Mouse (Mus musculus): ENCODE measurements around the gene Slco6d1. TPM values are rescaled to one million over a fixed set of nuclear protein-coding genes. Genes with fewer than 3 reads are reported as not detected.

Gene Slco6d1
- total and polyA plus RNA-seq, 3 experiments = not detected

DNA sequence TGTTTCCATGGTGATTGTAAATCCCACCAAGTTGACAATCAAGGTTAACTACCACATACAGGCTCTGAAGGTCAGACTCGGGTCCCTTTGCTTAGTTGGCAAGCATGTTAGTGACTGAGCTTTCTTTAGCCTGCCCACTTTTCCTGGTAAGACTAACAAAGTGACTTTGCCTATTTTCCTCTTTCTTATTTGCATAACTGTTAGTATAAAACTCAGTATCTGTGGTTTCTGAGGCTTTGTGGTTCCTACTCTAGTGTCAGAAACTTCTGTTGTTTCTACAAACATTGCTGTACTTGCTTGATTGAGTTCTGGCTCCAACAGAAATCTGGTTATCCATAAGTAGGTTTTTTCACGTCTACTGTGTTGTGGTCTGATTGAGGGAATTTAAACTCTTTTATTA lies 124.4 kb downstream of the Slco6d1 start:
- H3K4me2 ChIP-seq (ENCODE audit: insufficient read depth, low read depth, poor library complexity, severe bottlenecking) = no peak overlapping the region
- dilution Hi-C loops (cut with MboI; ENCODE audit: extremely low pct_ligation_motif_present, extremely low pct_unique_long_range_greater_than_20kb, low sequenced_read_pairs) = no loop called here
- no peak overlapping the region for H3K9ac ChIP-seq (ENCODE audit: insufficient read depth, low read depth)
- no peaks in the 10 kb centered on the region for H3K36me3 ChIP-seq (replicated peaks in 1 of 2; ENCODE audit: control insufficient read depth in 1 of 2, insufficient read depth in 1 of 2, low read length in 1 of 2)
- no peaks in the 10 kb centered on the region for H3K27me3 ChIP-seq (replicated peaks)
- no peaks in the 10 kb centered on the region for H3K79me2 ChIP-seq (replicated peaks; ENCODE audit: control insufficient read depth, extremely low read depth, insufficient read depth, poor library complexity, severe bottlenecking)
- H3K4me3 ChIP-seq (replicated peaks in 1 of 3; ENCODE audit: low read depth in 2 of 3, low read length in 2 of 3, poor library complexity in 1 of 3) = no peak overlapping the region
- H3K9me3 ChIP-seq (replicated peaks; ENCODE audit: low read length) = peaks cover 11% of the 10 kb centered on the region
- in situ Hi-C loops (cut with MboI; ENCODE audit: low pct_ligation_motif_present, low pct_unique_long_range_greater_than_20kb, low sequenced_read_pairs) = no loop called here
- H3K4me1 ChIP-seq (ENCODE audit: control insufficient read depth in 1 of 2, insufficient read depth in 2 of 2) = no peaks in the 10 kb centered on the region
- TF ChIP-seq MXI1 (IDR thresholded peaks at IDR 0.05; ENCODE audit: low read depth, low read length) (no peak), USF2 (conservative IDR thresholded peaks at IDR 0.05; ENCODE audit: low read depth, low read length) (no peak), EP300 (IDR thresholded peaks at IDR 0.05; ENCODE audit: low read length) (no peak), TBP (conservative IDR thresholded peaks at IDR 0.05; ENCODE audit: low read depth, low read length) (no peak), E2F4 (IDR thresholded peaks at IDR 0.05; ENCODE audit: insufficient replicate concordance, low read depth, low read length) (no peak), POLR2A (IDR thresholded peaks at IDR 0.05; ENCODE audit: low read depth, low read length) (no peak), JUND (conservative IDR thresholded peaks at IDR 0.05; ENCODE audit: low read depth, low read length) (no peak), UBTF (IDR thresholded peaks at IDR 0.05; ENCODE audit: low read depth, low read length) (no peak), RCOR1 (conservative IDR thresholded peaks at IDR 0.05; ENCODE audit: low read depth, low read length) (no peak), ZMIZ1 (IDR thresholded peaks at IDR 0.05; ENCODE audit: low read depth, low read length) (no peak), TCF12 (IDR thresholded peaks at IDR 0.05; ENCODE audit: low read depth, low read length) (no peak), MAZ (IDR thresholded peaks at IDR 0.05; ENCODE audit: low read depth, low read length) (no peak), MAFK (IDR thresholded peaks at IDR 0.05; ENCODE audit: insufficient replicate concordance, low read length) (no peak), PAX5 (IDR thresholded peaks at IDR 0.05; ENCODE audit: low read length) (no peak), ELF1 (IDR thresholded peaks at IDR 0.05; ENCODE audit: low read depth, low read length) (no peak), IRF4 (IDR thresholded peaks at IDR 0.05; ENCODE audit: low read depth, low read length) (no peak), KAT2A (IDR thresholded peaks at IDR 0.05; ENCODE audit: insufficient replicate concordance, low read length) (no peak), GABPA (IDR thresholded peaks at IDR 0.05; ENCODE audit: insufficient replicate concordance, low read depth, low read length) (no peak)
- no peak for DNase-seq (ENCODE audit: extremely low read depth)
- no peak overlapping the region for H3K27ac ChIP-seq (ENCODE audit: insufficient read depth, low read depth)

GRCm38 (mm10) chr1:98554388-98554787 lies 133.5 kb downstream of the Slco6d1 start:
- H3K36me3 ChIP-seq (replicated peaks in 1 of 2; ENCODE audit: control insufficient read depth in 1 of 2, insufficient read depth in 1 of 2, low read length in 1 of 2) = no peaks in the 10 kb centered on the region
- no peak overlapping the region for H3K9ac ChIP-seq (ENCODE audit: insufficient read depth, low read depth)
- H3K27me3 ChIP-seq (replicated peaks) = no peaks in the 10 kb centered on the region
- no peak overlapping the region for H3K4me3 ChIP-seq (replicated peaks in 1 of 3; ENCODE audit: low read depth in 2 of 3, low read length in 2 of 3, poor library complexity in 1 of 3)
- no peaks in the 10 kb centered on the region for H3K79me2 ChIP-seq (replicated peaks; ENCODE audit: control insufficient read depth, extremely low read depth, insufficient read depth, poor library complexity, severe bottlenecking)
- H3K27ac ChIP-seq (ENCODE audit: insufficient read depth, low read depth) = no peak overlapping the region
- H3K9me3 ChIP-seq (replicated peaks; ENCODE audit: low read length) = peaks cover 30% of the 10 kb centered on the region
- in situ Hi-C loops (cut with MboI; ENCODE audit: low pct_ligation_motif_present, low pct_unique_long_range_greater_than_20kb, low sequenced_read_pairs) = no loop called here
- no peak for DNase-seq (ENCODE audit: extremely low read depth)
- no peak overlapping the region for H3K4me2 ChIP-seq (ENCODE audit: insufficient read depth, low read depth, poor library complexity, severe bottlenecking)
- H3K4me1 ChIP-seq (ENCODE audit: control insufficient read depth in 1 of 2, insufficient read depth in 2 of 2) = no peaks in the 10 kb centered on the region
- dilution Hi-C loops (cut with MboI; ENCODE audit: extremely low pct_ligation_motif_present, extremely low pct_unique_long_range_greater_than_20kb, low sequenced_read_pairs) = no loop called here
- TF ChIP-seq MAZ (IDR thresholded peaks at IDR 0.05; ENCODE audit: low read depth, low read length) (no peak), EP300 (IDR thresholded peaks at IDR 0.05; ENCODE audit: low read length) (no peak), E2F4 (IDR thresholded peaks at IDR 0.05; ENCODE audit: insufficient replicate concordance, low read depth, low read length) (no peak), POLR2AphosphoS2 (IDR thresholded peaks at IDR 0.05; ENCODE audit: low read depth, low read length) (no peak), PAX5 (IDR thresholded peaks at IDR 0.05; ENCODE audit: low read length) (no peak), MAFK (IDR thresholded peaks at IDR 0.05; ENCODE audit: insufficient replicate concordance, low read length) (no peak), TCF12 (IDR thresholded peaks at IDR 0.05; ENCODE audit: low read depth, low read length) (no peak), MYC (IDR thresholded peaks at IDR 0.05; ENCODE audit: low read depth, low read length) (no peak), HCFC1 (IDR thresholded peaks at IDR 0.05; ENCODE audit: low read depth, low read length) (no peak), CTCF (conservative IDR thresholded peaks at IDR 0.05 in 1 of 2, IDR thresholded peaks at IDR 0.05 in 1 of 2; ENCODE audit: low read depth in 2 of 2, low read length in 2 of 2) (no peak), SIN3A (IDR thresholded peaks at IDR 0.05; ENCODE audit: low read length) (no peak), POLR2A (IDR thresholded peaks at IDR 0.05; ENCODE audit: low read depth, low read length) (no peak), USF2 (conservative IDR thresholded peaks at IDR 0.05; ENCODE audit: low read depth, low read length) (no peak), ELF1 (IDR thresholded peaks at IDR 0.05; ENCODE audit: low read depth, low read length) (no peak), NELFE (IDR thresholded peaks at IDR 0.05; ENCODE audit: low read depth, low read length) (no peak), KAT2A (IDR thresholded peaks at IDR 0.05; ENCODE audit: insufficient replicate concordance, low read length) (no peak), GABPA (IDR thresholded peaks at IDR 0.05; ENCODE audit: insufficient replicate concordance, low read depth, low read length) (no peak), ZNF384 (IDR thresholded peaks at IDR 0.05; ENCODE audit: low read depth, low read length) (no peak), USF1 (IDR thresholded peaks at IDR 0.05; ENCODE audit: low read depth, low read length) (no peak), RAD21 (IDR thresholded peaks at IDR 0.05; ENCODE audit: low read depth, low read length) (no peak)
